20 mouse cellular contexts compared by ENCODE assay signal in genomic region chr3:60617643-60618042, GRCm38 (mm10).
DNase-seq lines count a peak whose midpoint lies in the region; ATAC-seq and TF ChIP-seq lines count a peak whose summit lies in the region.
"Had no signal": no experiment of that assay in that cellular context is flagged by ENCODE, and none has a peak within 500 bp of the region (broad histone marks: within the 10 kb centered on the region; RNA-seq: fewer than 3 reads in every experiment).

No protein-coding gene starts in this region.

- WGBS in intestine, embryonic 14.5 days: 89% methylated on average over 1 of the region's 1 CpGs
- 76% methylated on average over 1 of the region's 1 CpGs for WGBS in intestine, postnatal 0 days

- no peak overlapping the region for H3K9ac ChIP-seq in intestine, embryonic 14.5 days (ENCODE audit: low read length)
- no peak overlapping the region for H3K9ac ChIP-seq in intestine, postnatal 0 days (ENCODE audit: low read depth, low read length)
- H3K9ac ChIP-seq: forebrain, embryonic 13.5 days; liver, embryonic 15.5 days had no signal

- TF ChIP-seq CTCF in intestine, postnatal 0 days (IDR thresholded peaks at IDR 0.05; ENCODE audit: low read depth): no peak

- H3K9me3 ChIP-seq in intestine, embryonic 14.5 days (ENCODE audit: control insufficient read depth, low read length): no peaks in the 10 kb centered on the region
- no peaks in the 10 kb centered on the region for H3K9me3 ChIP-seq in intestine, postnatal 0 days (ENCODE audit: control insufficient read depth)
- H3K9me3 ChIP-seq: forebrain, embryonic 13.5 days; liver, embryonic 15.5 days; midbrain, embryonic 10.5 days had no signal

- H3K27me3 ChIP-seq in intestine, embryonic 14.5 days (replicated peaks; ENCODE audit: control insufficient read depth, insufficient read depth, low read length): no peaks in the 10 kb centered on the region
- H3K27me3 ChIP-seq in intestine, postnatal 0 days (replicated peaks; ENCODE audit: control insufficient read depth, insufficient read depth, low read length): no peaks in the 10 kb centered on the region
- H3K27me3 ChIP-seq: forebrain, embryonic 13.5 days; liver, embryonic 15.5 days had no signal

- DNase-seq in intestine, embryonic 14.5 days (ENCODE audit: low spot score): no peak
- peak; percentile 66 for DNase-seq in 3134 (ENCODE audit: extremely low read depth, insufficient read length, low spot score)
- peak; percentile 49 for DNase-seq in NIH3T3 (ENCODE audit: low read depth)
- peak; percentile 25 for DNase-seq in forelimb bud, embryonic 11.5 days (ENCODE audit: low read depth, low spot score)
- DNase-seq in frontal cortex, adult 2 months (ENCODE audit: extremely low spot score in 1 of 2, low spot score in 1 of 2): no peak
- no peak for DNase-seq in heart, adult 9 months (ENCODE audit: low spot score in 2 of 2)
- DNase-seq in testis, postnatal 14 days (ENCODE audit: low spot score): no peak
- DNase-seq: B cell, adult 2 months; cerebellum, adult 9-10 months; heart, postnatal 4 days; kidney, postnatal 25 days; left cerebral cortex, postnatal 4 days; right cerebral cortex, postnatal 14 days; thymus, postnatal 25 days had no signal

- no peak overlapping the region for H3K4me3 ChIP-seq in intestine, embryonic 14.5 days (ENCODE audit: low read depth, low read length)
- no peak overlapping the region for H3K4me3 ChIP-seq in intestine, postnatal 0 days (ENCODE audit: low read depth, low read length)
- H3K4me3 ChIP-seq: forebrain, embryonic 13.5 days; liver, embryonic 15.5 days; midbrain, embryonic 10.5 days had no signal

- no peak overlapping the region for H3K4me2 ChIP-seq in intestine, embryonic 14.5 days (ENCODE audit: low read length)
- H3K4me2 ChIP-seq in intestine, postnatal 0 days (replicated peaks; ENCODE audit: low read depth): no peak overlapping the region
- H3K4me2 ChIP-seq: forebrain, embryonic 13.5 days; heart, embryonic 11.5 days; liver, embryonic 15.5 days had no signal

- H3K36me3 ChIP-seq in intestine, embryonic 14.5 days (ENCODE audit: control insufficient read depth, insufficient read depth, low read length): peaks cover 40% of the 10 kb centered on the region
- peaks cover 23% of the 10 kb centered on the region; the same call in 1 of the 2 replicates for H3K36me3 ChIP-seq in intestine, postnatal 0 days (ENCODE audit: control insufficient read depth, insufficient read depth)

- no peaks in the 10 kb centered on the region for H3K4me1 ChIP-seq in intestine, embryonic 14.5 days (replicated peaks; ENCODE audit: control insufficient read depth, insufficient read depth, low read length)
- H3K4me1 ChIP-seq in intestine, postnatal 0 days (replicated peaks; ENCODE audit: control insufficient read depth, insufficient read depth, low read length): 0 out of 2 replicates have a peak, but pooled peaks cover 4% of the 10 kb centered on the region
- H3K4me1 ChIP-seq: midbrain, embryonic 10.5 days had no signal

- ATAC-seq in intestine, embryonic 14.5 days (replicated peaks; ENCODE audit: low FRiP score, low TSS enrichment, low read depth): 0 out of 2 replicates have a peak, but pooled peaks have one; percentile 36
- no peak for ATAC-seq in intestine, postnatal 0 days
- ATAC-seq: forebrain, embryonic 13.5 days; inflammation-experienced regulatory T-cells, adult 6 months had no signal

- H3K27ac ChIP-seq in intestine, embryonic 14.5 days (ENCODE audit: low read depth): no peak overlapping the region
- H3K27ac ChIP-seq in intestine, postnatal 0 days (ENCODE audit: low read depth, low read length): no peak overlapping the region
- H3K27ac ChIP-seq: forebrain, embryonic 13.5 days; liver, embryonic 15.5 days; midbrain, embryonic 10.5 days had no signal

Comparison
In these comparisons a context has a peak if more than half of its experiments do, and no peak if none do; other contexts are left out.
1. DNase-seq: peak in 3134 (single experiment), NIH3T3 (single experiment) and forelimb bud, embryonic 11.5 days (single experiment); none in intestine, embryonic 14.5 days (single experiment), frontal cortex, adult 2 months (0 of 2), heart, adult 9 months (0 of 2) and testis, postnatal 14 days (single experiment).